Mouse (Mus musculus) lung, postnatal 0 days (tissue): ENCODE measurements at regions not wholly inside any gene's neighbourhood (a gene's known extent, or its start where the extent isn't known, plus 50 kb on each side); places are given as distances from the start of the nearest gene placed in this dataset.

Experiments
- CTCF ChIP-seq: IDR thresholded peaks from 2 replicates; pipeline ENCODE4 v1.5.1; 2016; ENCODE audit warnings: antibody characterized with exemption, mild to moderate bottlenecking
- EP300 ChIP-seq: IDR thresholded peaks from 2 replicates; pipeline ENCODE4 v1.6.1; 2016; ENCODE audit warnings: antibody characterized with exemption, mild to moderate bottlenecking, control low read depth

DNA sequence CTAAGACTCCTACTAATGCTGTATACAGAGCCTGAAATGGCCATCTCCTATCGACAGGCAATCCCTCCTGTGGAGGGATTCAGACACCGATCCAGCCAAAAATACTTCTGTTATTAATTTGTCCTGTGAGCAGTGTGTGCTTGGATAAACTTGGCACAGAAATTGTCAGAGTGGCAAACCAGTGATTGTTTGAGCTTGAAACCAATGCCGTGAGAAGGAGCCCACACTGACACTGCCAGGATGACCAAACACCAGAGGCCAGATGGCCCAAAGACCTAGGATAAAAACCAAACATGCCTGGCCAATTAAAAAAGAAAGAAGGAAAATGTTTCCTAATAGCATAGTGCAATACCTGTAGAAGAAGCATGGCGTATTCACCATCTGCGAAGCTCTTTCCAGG, 1221.0 kb downstream of the Cdh11 start:
- TF ChIP-seq CTCF (no peak), EP300 (no peak)
